Mouse (Mus musculus) forebrain, embryonic 12.5 days (tissue): ENCODE data around the gene Blzf1. TPM values are rescaled to one million over a fixed set of nuclear protein-coding genes. Genes with fewer than 3 reads are reported as not detected.

Experiments
- ATAC-seq: fragments of 200-750 bp; cut with Nextera tagmentation; 2 replicates; pipeline ENCODE4 v1.8.0; 2017; ENCODE audit warnings: moderate TSS enrichment; ENCODE audit not compliant: low FRiP score
- H3K27ac ChIP-seq: fragments of 300-500 bp; sonication (generic); 2 replicates; pipeline ENCODE4 v1.5.1; 2016; ENCODE audit warnings: mild to moderate bottlenecking
- H3K27me3 ChIP-seq: fragments of 300-500 bp; sonication (generic); 2 replicates; pipeline ENCODE4 v1.6.1; 2016; ENCODE audit warnings: mild to moderate bottlenecking
- H3K36me3 ChIP-seq: fragments of 300-500 bp; sonication (generic); replicated peaks from 2 replicates; pipeline ENCODE4 v1.6.1; 2016; ENCODE audit warnings: mild to moderate bottlenecking
- H3K4me1 ChIP-seq: fragments of 300-500 bp; sonication (generic); 2 replicates; pipeline ENCODE4 v1.6.1; 2016
- H3K4me2 ChIP-seq: fragments of 300-500 bp; sonication (generic); 2 replicates; pipeline ENCODE4 v1.6.1; 2016; ENCODE audit warnings: mild to moderate bottlenecking, moderate library complexity
- H3K4me3 ChIP-seq: fragments of 300-500 bp; sonication (generic); replicated peaks from 2 replicates; pipeline ENCODE4 v1.5.1; 2016; ENCODE audit warnings: mild to moderate bottlenecking
- H3K9ac ChIP-seq: fragments of 300-500 bp; sonication (generic); 2 replicates; pipeline ENCODE4 v1.6.1; 2016; ENCODE audit warnings: mild to moderate bottlenecking
- H3K9me3 ChIP-seq: fragments of 300-500 bp; sonication (generic); 2 replicates; pipeline ENCODE4 v1.6.1; 2016
- WGBS: fragments of 180-500 bp; shearing (Covaris S2); methylation state at CpG from one replicate; pipeline ENCODE4 v1.1.7; 2016; 5-methylcytosine and 5-hydroxymethylcytosine counted together
- polyA plus RNA-seq: library from polyadenylated mRNA; unstranded; fragments of >200 nt; fragmentation: Nextera tagmentation; extraction: Ambion mirVana; gene quantifications from 2 replicates; pipeline ENCODE4 v1.2.1, GENCODE M21; 2016

Blzf1 gene
- polyA plus RNA-seq, 1 experiment from 2014 or later, result 28.9 TPM

- Histone ChIP-seq H3K36me3 (no peaks in the 10 kb centered on the region), H3K9me3 (no peaks in the 10 kb centered on the region), H3K4me3 (no peak overlapping the region), H3K4me1 (peaks cover 9% of the 10 kb centered on the region; the same call in 1 of the 2 replicates), H3K27me3 (no peaks in the 10 kb centered on the region), H3K4me2 (no peak overlapping the region), H3K9ac (no peak overlapping the region), H3K27ac (no peak overlapping the region)
- no peak for ATAC-seq
- WGBS, result 66% methylated on average over 5 of the region's 5 CpGs
Measured at GRCm38 (mm10) chr1:164320731-164321130, 13.4 kb upstream of the Blzf1 start.

- Histone ChIP-seq H3K9me3 (no peaks in the 10 kb centered on the region), H3K36me3 (no peaks in the 10 kb centered on the region), H3K9ac (no peak overlapping the region), H3K27me3 (no peaks in the 10 kb centered on the region), H3K4me1 (peaks cover 9% of the 10 kb centered on the region; the same call in 1 of the 2 replicates), H3K27ac (no peak overlapping the region), H3K4me3 (no peak overlapping the region), H3K4me2 (no peak overlapping the region)
- no peak for ATAC-seq
- 87% methylated on average over 14 of the region's 14 CpGs for WGBS
Measured at GRCm38 (mm10) chr1:164319542-164320140, 12.4 kb upstream of the Blzf1 start.

GRCm38 (mm10) chr1:164318474-164318873, 11.2 kb upstream of the Blzf1 start:
- Histone ChIP-seq H3K4me1 (peaks cover 9% of the 10 kb centered on the region; the same call in 1 of the 2 replicates), H3K27ac (no peak overlapping the region), H3K4me3 (no peak overlapping the region), H3K4me2 (no peak overlapping the region), H3K9ac (no peak overlapping the region), H3K27me3 (no peaks in the 10 kb centered on the region), H3K9me3 (no peaks in the 10 kb centered on the region), H3K36me3 (peaks cover 8% of the 10 kb centered on the region)
- no peak for ATAC-seq
- 94% methylated on average over 5 of the region's 5 CpGs for WGBS

GRCm38 (mm10) chr1:164317261-164317660, 10.0 kb upstream of the Blzf1 start:
- no peaks in the 10 kb centered on the region for H3K9me3 ChIP-seq
- H3K9ac ChIP-seq, result no peak overlapping the region
- H3K4me1 ChIP-seq, result peaks cover 9% of the 10 kb centered on the region; the same call in 1 of the 2 replicates
- WGBS, result 88% methylated on average over 9 of the region's 9 CpGs
- no peaks in the 10 kb centered on the region for H3K27me3 ChIP-seq
- H3K4me3 ChIP-seq, result no peak overlapping the region
- H3K27ac ChIP-seq, result no peak overlapping the region
- no peak for ATAC-seq
- peaks cover 15% of the 10 kb centered on the region for H3K36me3 ChIP-seq
- no peak overlapping the region for H3K4me2 ChIP-seq

- Histone ChIP-seq H3K27ac (no peak overlapping the region), H3K9me3 (no peaks in the 10 kb centered on the region), H3K27me3 (no peaks in the 10 kb centered on the region), H3K4me1 (peaks cover 4% of the 10 kb centered on the region; the same call in 1 of the 2 replicates), H3K4me3 (no peak overlapping the region), H3K36me3 (peaks cover 15% of the 10 kb centered on the region), H3K4me2 (no peak overlapping the region), H3K9ac (no peak overlapping the region)
- WGBS, result 37% methylated on average over 3 of the region's 3 CpGs
- peak; percentile 61 for ATAC-seq
Measured at GRCm38 (mm10) chr1:164316697-164317096, 9.4 kb upstream of the Blzf1 start.

GRCm38 (mm10) chr1:164315266-164315665, 8.0 kb upstream of the Blzf1 start:
- no peak overlapping the region for H3K27ac ChIP-seq
- no peak overlapping the region for H3K9ac ChIP-seq
- no peaks in the 10 kb centered on the region for H3K9me3 ChIP-seq
- peaks cover 15% of the 10 kb centered on the region for H3K36me3 ChIP-seq
- H3K4me2 ChIP-seq, result no peak overlapping the region
- 80% methylated on average over 8 of the region's 8 CpGs for WGBS
- H3K4me3 ChIP-seq, result no peak overlapping the region
- no peaks in the 10 kb centered on the region for H3K27me3 ChIP-seq
- no peak; the same call in 1 of the 2 replicates for ATAC-seq
- no peaks in the 10 kb centered on the region; the same call in 1 of the 2 replicates for H3K4me1 ChIP-seq

- Histone ChIP-seq H3K27ac (no peak overlapping the region), H3K9me3 (no peaks in the 10 kb centered on the region), H3K27me3 (no peaks in the 10 kb centered on the region), H3K4me3 (no peak overlapping the region), H3K9ac (no peak overlapping the region), H3K4me1 (no peaks in the 10 kb centered on the region), H3K4me2 (no peak overlapping the region), H3K36me3 (peaks cover 15% of the 10 kb centered on the region)
- ATAC-seq, result no peak
- WGBS, result 93% methylated on average over 5 of the region's 5 CpGs
Measured at GRCm38 (mm10) chr1:164314085-164314484, 6.8 kb upstream of the Blzf1 start.

- ATAC-seq, result no peak
- Histone ChIP-seq H3K27ac (0 out of 2 replicates have a peak overlapping the region, but pooled peaks have one; percentile 31), H3K9ac (peak overlapping the region; percentile 55), H3K27me3 (no peaks in the 10 kb centered on the region), H3K9me3 (no peaks in the 10 kb centered on the region), H3K4me3 (peak overlapping the region; percentile 78), H3K4me1 (peaks cover 20% of the 10 kb centered on the region), H3K4me2 (peak overlapping the region; percentile 72), H3K36me3 (peaks cover 6% of the 10 kb centered on the region)
- WGBS, result 15% methylated on average over 10 of the region's 10 CpGs
Measured at GRCm38 (mm10) chr1:164307922-164308321, 633 bp upstream of the Blzf1 start.

- Histone ChIP-seq H3K36me3 (peaks cover 34% of the 10 kb centered on the region), H3K4me3 (no peak within 1 kb of the TSS), H3K27me3 (no peaks in the 10 kb centered on the region), H3K27ac (no peak within 1 kb of the TSS), H3K4me2 (no peak within 1 kb of the TSS), H3K9ac (no peak within 1 kb of the TSS), H3K9me3 (no peaks in the 10 kb centered on the region), H3K4me1 (peaks cover 20% of the 10 kb centered on the region)
- WGBS, result 89% methylated on average over 5 of the region's 5 CpGs
- ATAC-seq, result no peak
Measured at GRCm38 (mm10) chr1:164303821-164304220, 3.5 kb downstream of the Blzf1 start, which contains the start of gene Nme7. Gene Nme7, plus strand, starts transcription at chr1:164304121.

- WGBS, result 90% methylated on average over 4 of the region's 4 CpGs
- Histone ChIP-seq H3K4me1 (peaks cover 11% of the 10 kb centered on the region), H3K9me3 (no peaks in the 10 kb centered on the region), H3K27me3 (no peaks in the 10 kb centered on the region), H3K9ac (no peak overlapping the region), H3K4me3 (no peak overlapping the region), H3K36me3 (peaks cover 48% of the 10 kb centered on the region), H3K4me2 (no peak overlapping the region), H3K27ac (no peak overlapping the region)
- ATAC-seq, result no peak
Measured at GRCm38 (mm10) chr1:164301949-164302348, 5.3 kb downstream of the Blzf1 start.

- peaks cover 72% of the 10 kb centered on the region for H3K36me3 ChIP-seq
- ATAC-seq, result no peak
- no peaks in the 10 kb centered on the region for H3K27me3 ChIP-seq
- whole genome bisulfite sequencing, result 98% methylated on average over 4 of the region's 5 CpGs
- H3K4me2 ChIP-seq, result no peak overlapping the region
- no peak overlapping the region for H3K27ac ChIP-seq
- H3K4me1 ChIP-seq, result no peaks in the 10 kb centered on the region
- H3K9ac ChIP-seq, result no peak overlapping the region
- no peak overlapping the region for H3K4me3 ChIP-seq
- H3K9me3 ChIP-seq, result no peaks in the 10 kb centered on the region
Measured at GRCm38 (mm10) chr1:164296473-164296872, 10.8 kb downstream of the Blzf1 start.

GRCm38 (mm10) chr1:164294071-164294470, 13.2 kb downstream of the Blzf1 start:
- H3K4me2 ChIP-seq, result no peak overlapping the region
- 97% methylated on average over 6 of the region's 6 CpGs for WGBS
- H3K36me3 ChIP-seq, result peaks cover 65% of the 10 kb centered on the region
- H3K9me3 ChIP-seq, result no peaks in the 10 kb centered on the region
- no peak for ATAC-seq
- H3K27ac ChIP-seq, result no peak overlapping the region
- H3K27me3 ChIP-seq, result no peaks in the 10 kb centered on the region
- no peaks in the 10 kb centered on the region for H3K4me1 ChIP-seq
- no peak overlapping the region for H3K4me3 ChIP-seq
- no peak overlapping the region for H3K9ac ChIP-seq

GRCm38 (mm10) chr1:164292040-164292439, 15.2 kb downstream of the Blzf1 start:
- H3K4me2 ChIP-seq, result no peak overlapping the region
- H3K4me1 ChIP-seq, result no peaks in the 10 kb centered on the region
- no peak overlapping the region for H3K27ac ChIP-seq
- ATAC-seq, result no peak
- H3K9ac ChIP-seq, result no peak overlapping the region
- no peak overlapping the region for H3K4me3 ChIP-seq
- H3K9me3 ChIP-seq, result no peaks in the 10 kb centered on the region
- 91% methylated on average over 5 of the region's 5 CpGs for WGBS
- peaks cover 49% of the 10 kb centered on the region for H3K36me3 ChIP-seq
- no peaks in the 10 kb centered on the region for H3K27me3 ChIP-seq
